Mouse (Mus musculus) small intestine, adult 2 months (tissue): ENCODE results near the gene Cyp39a1.

Source experiments
- CTCF ChIP-seq: fragments of 200-500 bp; IDR thresholded peaks from 2 replicates; pipeline ENCODE4 v1.5.1; 2012; ENCODE audit warnings: low read depth, mild to moderate bottlenecking, control low read depth, inconsistent platforms, low read length, moderate library complexity, mixed read lengths; ENCODE audit not compliant: insufficient replicate concordance, insufficient read length; ENCODE audit errors: extremely low read depth
- POLR2A ChIP-seq: fragments of 200-500 bp; IDR thresholded peaks from 2 replicates; pipeline ENCODE4 v1.6.1; 2012; ENCODE audit warnings: low read depth, mild to moderate bottlenecking, control low read depth, inconsistent platforms, low read length, moderate library complexity

- TF ChIP-seq POLR2A (no peak), CTCF (no peak)
Measured at GRCm38 (mm10) chr17:43628246-43628645, 39.0 kb upstream of the Cyp39a1 start.
